Comparison of ENCODE assay signal across 10 mouse cellular contexts in the genomic region with DNA sequence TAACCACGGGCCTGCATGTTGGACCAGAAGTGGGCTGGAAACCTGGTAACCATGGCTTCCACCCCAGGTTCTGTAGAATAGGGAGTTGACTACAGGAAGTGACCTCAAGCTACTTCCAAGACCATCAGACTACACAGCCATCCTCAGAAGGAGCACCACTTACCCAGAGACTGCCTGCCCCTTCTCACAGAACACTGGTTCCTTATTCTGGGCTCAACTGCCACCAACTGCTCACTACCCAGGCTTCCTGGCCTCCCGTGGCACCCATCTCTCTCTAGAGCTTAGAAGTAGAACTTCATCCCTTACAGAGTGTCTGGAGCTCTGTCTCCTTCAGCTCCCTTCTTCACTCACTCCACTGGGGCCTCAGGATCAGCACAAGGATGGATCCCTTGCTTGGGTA. TPM values are rescaled to one million over a fixed set of nuclear protein-coding genes. Genes with fewer than 3 reads are reported as not detected.
DNase-seq lines count a peak whose midpoint lies in the region; TF ChIP-seq lines count a peak whose summit lies in the region.
"Had no signal": no experiment of that assay in that cellular context is flagged by ENCODE, and none has a peak within 500 bp of the region (broad histone marks: within the 10 kb centered on the region; RNA-seq: fewer than 3 reads in every experiment).

A gene (minus strand): TSS at position 31 of the 400 bp plus-strand sequence.

- H3K4me3 ChIP-seq in kidney, adult 2 months (ENCODE audit: insufficient read depth, low read depth, low read length), result no peak within 1 kb of the TSS
- H3K4me3 ChIP-seq in macrophage (ENCODE audit: inconsistent target), result no peak within 1 kb of the TSS
- H3K4me3 ChIP-seq: embryonic facial prominence, embryonic 13.5 days; limb, embryonic 13.5 days had no signal

- H3K79me2 ChIP-seq in macrophage (ENCODE audit: inconsistent target), result no peaks in the 10 kb centered on the region

- TF ChIP-seq CTCF in kidney, adult 2 months (conservative IDR thresholded peaks at IDR 0.05; ENCODE audit: insufficient read depth, insufficient read length, low read depth, low read length), result no peak

- H3K4me1 ChIP-seq in kidney, adult 2 months (ENCODE audit: control insufficient read depth, insufficient read depth, low read length), result no peaks in the 10 kb centered on the region
- H3K4me1 ChIP-seq: embryonic facial prominence, embryonic 13.5 days; limb, embryonic 13.5 days had no signal

- H3K27ac ChIP-seq in kidney, adult 2 months (ENCODE audit: insufficient read depth, low read depth, low read length), result no peak within 1 kb of the TSS
- no peak within 1 kb of the TSS for H3K27ac ChIP-seq in macrophage
- H3K27ac ChIP-seq: embryonic facial prominence, embryonic 13.5 days; limb, embryonic 13.5 days had no signal

- 63% methylated on average over 2 of the region's 2 CpGs for WGBS in kidney, adult 2 months
- WGBS in macrophage (ENCODE audit: missing documents), result 14% methylated on average over 2 of the region's 2 CpGs

- no peak for DNase-seq in kidney, adult 2 months
- no peak for DNase-seq in kidney, postnatal 10 days
- no peak for DNase-seq in adrenal gland, postnatal 14 days
- DNase-seq in gastrocnemius, postnatal 4 days (ENCODE audit: low spot score in 2 of 2), result no peak
- DNase-seq in ovary, postnatal 14 days (ENCODE audit: low spot score), result no peak
- DNase-seq in ovary, postnatal 36 days (ENCODE audit: low spot score), result no peak
- DNase-seq in lung, postnatal 14 days, result no peak

- H3K36me3 ChIP-seq in kidney, adult 2 months (ENCODE audit: control insufficient read depth, insufficient read depth, low read length), result no peaks in the 10 kb centered on the region
- no peaks in the 10 kb centered on the region for H3K36me3 ChIP-seq in macrophage (ENCODE audit: inconsistent target)
- H3K36me3 ChIP-seq: embryonic facial prominence, embryonic 13.5 days; limb, embryonic 13.5 days had no signal

- no peak for TF ChIP-seq POLR2A in kidney, adult 2 months (IDR thresholded peaks at IDR 0.05; ENCODE audit: low read depth, low read length)

- no peaks in the 10 kb centered on the region for H3K27me3 ChIP-seq in kidney, adult 2 months (replicated peaks; ENCODE audit: control insufficient read depth, insufficient read depth, low read length)
- H3K27me3 ChIP-seq: embryonic facial prominence, embryonic 13.5 days; limb, embryonic 13.5 days had no signal

RNA-seq across cellular contexts. Expression of the gene that starts here (rescaled TPM):
- polyA plus RNA-seq in kidney, adult 2 months (2012; rRNA removed), result 33.5 and 34.2 TPM in 2 replicates
- 135 and 224 TPM in 2 replicates for total RNA-seq in adrenal gland, postnatal 14 days (2021)
- 10 to 100 TPM; 24.8 to 27.1 TPM for total RNA-seq in gastrocnemius, postnatal 4 days (2021)
- total RNA-seq in macrophage (2018; cell fraction: chromatin; rRNA removed), result 100 to 1,000 TPM in 1 of 26 experiments, 10 to 100 TPM in 15, 1 to 10 TPM in 10; 1.8 to 100 (median 16.6) TPM
- 10 to 100 TPM in 13 of 26 experiments, 1 to 10 TPM in 13; 3.0 to 40.8 (median 10.1) TPM for total RNA-seq in macrophage (2018; cell fraction: cytosol; rRNA removed)
- total RNA-seq in macrophage (2018; cell fraction: nucleus; rRNA removed), result 10 to 100 TPM in 13 of 26 experiments, 1 to 10 TPM in 13; 1.7 to 65.1 (median 9.1) TPM
- polyA plus RNA-seq in macrophage (2018), result 6.7 to 25.9 TPM (median 21.7 TPM) in 3 replicates
